Mouse (Mus musculus): ENCODE data around the gene Crybb2.

Crybb2 gene

DNA sequence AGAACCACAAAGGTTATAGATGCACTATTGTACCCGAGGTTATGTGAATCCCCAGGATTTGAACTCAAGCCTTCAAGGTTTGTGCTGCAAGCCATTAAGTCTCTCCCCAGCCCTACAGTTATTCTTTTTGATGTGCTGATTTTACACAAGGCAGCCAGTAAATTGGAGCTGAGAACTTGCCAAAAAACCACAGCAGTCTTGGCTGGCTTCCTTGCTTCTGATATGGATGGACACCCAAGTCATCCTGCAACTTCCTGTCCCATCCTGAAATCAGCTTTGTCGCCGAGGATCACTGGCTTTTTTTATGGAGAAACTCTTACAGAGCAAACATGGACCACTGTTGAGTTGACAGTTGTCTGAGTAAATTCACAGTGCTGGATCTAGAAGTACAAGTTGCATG, 39.8 kb downstream of the Crybb2 start:
- no peak for DNase-seq (ENCODE audit: low read depth)

DNA sequence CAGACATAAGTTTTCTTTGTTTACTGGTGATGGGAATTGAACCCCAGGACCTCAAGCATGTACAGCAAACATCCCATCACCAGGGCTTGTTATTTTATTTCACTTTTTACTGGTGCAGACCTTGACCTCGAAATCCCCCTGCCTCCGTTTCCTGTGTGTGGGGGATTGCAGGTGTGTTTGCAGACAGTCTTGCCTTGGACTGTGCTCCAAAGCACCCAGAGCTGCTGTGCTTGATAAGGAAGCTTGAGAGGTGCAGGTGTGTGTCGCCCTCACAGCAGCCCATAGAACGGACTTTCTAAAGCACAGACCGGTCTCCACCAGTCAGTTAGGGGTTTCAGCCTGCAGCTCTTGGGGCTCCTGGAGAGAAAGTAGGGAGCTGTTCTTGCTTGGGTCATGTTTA, 43.2 kb downstream of the Crybb2 start:
- no peak for DNase-seq (ENCODE audit: low read depth)

DNA sequence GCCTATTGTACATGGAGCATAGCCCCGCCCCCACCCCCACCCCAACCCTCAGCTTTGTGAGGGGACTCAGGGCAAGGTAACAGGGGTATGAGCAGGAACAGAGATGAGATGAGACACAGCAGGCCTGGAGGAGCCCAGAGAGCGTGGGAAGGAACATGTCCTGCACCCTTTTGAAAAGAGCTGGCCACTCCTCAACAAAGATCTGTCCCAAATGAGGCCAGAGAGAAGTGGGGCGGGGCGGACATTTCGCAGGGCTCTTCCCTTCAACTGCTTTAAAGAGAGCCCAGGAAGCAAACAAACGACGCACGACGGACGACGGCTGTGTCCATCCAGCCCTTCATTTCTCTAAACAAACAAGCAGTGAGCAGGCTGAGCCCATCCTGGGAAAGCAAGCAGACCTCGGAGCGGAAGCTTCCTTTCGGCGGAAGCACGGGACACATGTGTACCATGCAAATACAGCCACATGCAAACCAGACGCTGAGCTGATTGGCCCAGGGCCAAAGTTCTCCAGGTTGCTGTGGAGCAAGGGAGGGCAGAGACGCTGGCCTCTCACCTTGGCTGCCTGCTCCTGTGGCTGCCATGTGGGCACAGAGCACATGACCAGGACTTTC, 45.7 kb downstream of the Crybb2 start:
- no peak for DNase-seq (ENCODE audit: low read depth)

DNA sequence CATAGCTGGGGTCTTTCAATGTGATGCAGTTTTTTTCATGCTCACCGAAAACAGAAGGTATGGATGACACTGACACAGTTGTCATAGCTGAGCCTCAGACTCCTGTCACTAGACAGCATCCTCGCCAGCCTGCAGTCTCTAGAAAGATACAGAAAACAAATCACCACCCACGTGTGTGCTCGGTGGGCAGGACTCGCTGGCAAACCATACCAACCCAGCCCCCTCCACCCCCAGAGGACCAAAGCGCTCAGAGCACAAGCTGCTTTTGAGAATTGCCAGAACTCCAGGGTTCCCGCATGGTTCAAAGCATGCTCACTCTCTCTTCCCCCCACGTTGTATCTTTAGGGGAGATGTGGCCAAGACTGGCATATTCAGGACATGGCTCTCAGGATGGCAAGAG, 51.7 kb downstream of the Crybb2 start:
- DNase-seq (ENCODE audit: low read depth), result no peak

DNA sequence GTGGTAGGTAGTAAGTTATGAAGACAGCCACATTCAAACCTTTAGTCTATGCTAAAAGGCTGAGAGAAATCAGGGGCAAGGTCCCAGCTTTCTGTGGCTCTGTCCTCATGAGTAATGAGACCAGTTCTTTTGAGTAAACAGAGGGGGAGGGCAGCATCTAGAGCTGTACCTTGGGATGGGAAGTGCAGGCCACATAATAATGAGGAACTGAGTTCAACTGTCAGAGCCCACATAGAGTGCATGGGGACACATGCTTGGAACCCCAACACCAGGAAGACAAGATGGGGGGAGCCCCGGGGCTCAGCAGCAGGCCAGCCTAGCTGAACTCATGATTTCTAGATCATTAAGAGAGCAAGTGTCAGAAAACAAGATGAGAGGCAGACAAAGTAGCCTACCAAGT, 52.9 kb downstream of the Crybb2 start:
- DNase-seq (ENCODE audit: low read depth), result no peak

DNA sequence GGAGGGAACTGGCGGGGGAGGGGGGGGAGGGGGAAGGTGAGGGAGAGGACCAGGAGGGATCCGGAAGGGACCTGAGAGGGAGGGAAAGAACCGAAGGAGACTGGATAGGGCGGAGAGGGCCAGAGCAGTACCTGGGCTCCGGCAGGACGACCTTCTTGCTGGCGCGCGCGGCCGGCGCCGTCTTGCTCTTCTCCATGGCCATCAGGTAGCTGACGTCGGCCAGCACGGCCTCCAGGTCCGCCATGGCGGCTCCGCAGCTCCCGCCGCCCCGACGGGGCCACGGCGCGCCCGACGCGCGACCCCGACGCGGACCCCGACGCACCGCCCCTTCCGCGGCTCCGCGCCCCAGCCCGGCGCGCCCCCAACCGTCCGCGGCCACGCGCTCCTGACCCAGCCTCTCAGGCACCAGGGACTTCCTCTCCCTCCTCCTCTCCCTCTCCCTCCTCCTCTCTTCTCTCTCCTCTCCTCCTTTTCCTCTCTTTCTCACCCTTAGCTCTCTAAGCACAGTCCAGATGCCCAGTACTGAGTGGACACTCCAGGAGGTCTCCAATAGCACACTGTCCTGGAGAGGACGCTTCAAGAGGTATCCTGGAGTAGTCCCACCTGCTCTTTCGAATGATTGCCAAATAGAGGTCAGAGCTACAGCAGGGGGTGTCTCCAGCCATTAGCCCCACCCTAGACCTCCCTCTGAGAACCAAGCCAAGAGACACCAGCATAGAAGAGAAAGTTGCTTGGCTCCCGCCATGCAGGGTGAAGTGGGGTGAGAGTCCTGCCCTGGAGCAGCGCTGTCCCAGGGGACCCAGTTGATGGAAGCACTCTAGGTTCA, 54.5 kb downstream of the Crybb2 start, which contains the start of gene Grk3:
Grk3 (minus strand) TSS at position 556 of the 826 bp plus-strand sequence.
- DNase-seq (ENCODE audit: low read depth), result no peak

DNA sequence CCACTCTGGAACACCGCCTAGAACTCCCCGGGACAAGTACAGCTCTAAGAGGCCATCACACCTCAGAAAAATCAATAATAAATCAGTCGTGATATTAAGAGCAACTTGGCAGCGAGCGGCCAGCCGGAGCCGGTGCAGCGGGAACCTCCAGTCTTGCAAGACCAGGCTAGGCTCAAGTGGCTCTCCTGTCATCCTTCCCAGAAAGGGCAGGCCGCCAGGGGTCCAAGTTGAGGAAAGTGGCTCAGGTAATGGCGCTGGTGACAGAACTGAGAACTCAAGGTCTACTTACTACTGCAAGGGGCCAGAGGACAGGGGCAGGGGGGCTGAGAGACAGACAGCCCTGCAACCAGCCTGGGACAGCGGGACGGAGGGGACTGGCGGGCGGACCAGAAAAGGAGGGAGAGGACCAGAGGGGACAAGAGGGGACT, 55.1 kb downstream of the Crybb2 start:
- no peak for DNase-seq (ENCODE audit: low read depth)

DNA sequence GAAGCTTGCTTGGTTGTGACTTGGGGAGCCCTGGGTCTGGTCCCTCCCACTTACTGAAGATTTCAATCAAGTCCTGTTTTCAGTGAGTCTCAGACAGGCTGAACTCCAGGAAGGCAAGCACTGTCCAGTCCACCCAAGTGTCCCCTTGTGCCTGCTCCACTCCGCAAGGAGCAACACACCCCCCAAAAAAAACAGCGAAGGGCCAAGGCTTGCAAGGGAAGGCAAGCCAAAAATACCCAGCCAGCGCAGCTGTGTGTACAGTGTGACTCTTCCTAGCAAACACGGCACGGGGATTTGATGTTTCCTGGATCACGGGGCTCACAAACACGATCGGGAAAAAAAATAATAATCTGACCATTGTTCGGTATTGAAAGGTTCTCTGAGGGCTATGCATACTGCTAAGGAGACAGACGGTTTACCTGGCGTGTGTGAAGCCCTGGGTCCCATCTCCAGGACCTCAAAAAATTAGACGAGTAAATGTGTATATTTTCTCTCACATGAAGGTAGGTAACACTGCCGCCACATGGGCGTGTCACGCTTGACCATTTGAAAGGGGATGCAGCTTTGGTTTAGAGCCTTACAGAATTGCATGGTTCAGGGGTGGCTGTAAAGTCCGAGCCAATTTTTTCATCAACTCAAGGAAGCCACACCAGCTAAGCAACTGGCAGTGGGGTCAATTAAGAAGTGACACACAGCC, 55.7 kb downstream of the Crybb2 start:
- DNase-seq (ENCODE audit: low read depth), result no peak

DNA sequence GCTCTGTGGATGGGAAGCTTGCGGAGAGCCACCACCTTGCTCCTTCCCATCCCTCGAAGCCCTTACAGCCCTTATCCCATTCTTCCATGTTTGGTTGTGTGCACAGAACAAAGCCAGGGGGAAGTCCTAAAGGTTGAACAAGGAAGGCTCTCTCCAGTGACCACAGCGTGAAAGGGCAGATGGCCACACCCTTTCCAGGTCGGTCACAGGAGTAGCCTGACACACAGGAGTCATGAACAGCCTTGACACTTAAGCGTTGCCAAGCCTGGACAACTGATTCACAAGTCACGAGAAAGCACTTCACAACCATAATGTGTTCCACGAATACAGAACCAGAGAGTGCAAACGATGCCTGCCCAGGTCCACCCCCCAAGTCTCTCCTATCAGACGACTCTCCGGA, 58.0 kb downstream of the Crybb2 start:
- no peak for DNase-seq (ENCODE audit: low read depth)

DNA sequence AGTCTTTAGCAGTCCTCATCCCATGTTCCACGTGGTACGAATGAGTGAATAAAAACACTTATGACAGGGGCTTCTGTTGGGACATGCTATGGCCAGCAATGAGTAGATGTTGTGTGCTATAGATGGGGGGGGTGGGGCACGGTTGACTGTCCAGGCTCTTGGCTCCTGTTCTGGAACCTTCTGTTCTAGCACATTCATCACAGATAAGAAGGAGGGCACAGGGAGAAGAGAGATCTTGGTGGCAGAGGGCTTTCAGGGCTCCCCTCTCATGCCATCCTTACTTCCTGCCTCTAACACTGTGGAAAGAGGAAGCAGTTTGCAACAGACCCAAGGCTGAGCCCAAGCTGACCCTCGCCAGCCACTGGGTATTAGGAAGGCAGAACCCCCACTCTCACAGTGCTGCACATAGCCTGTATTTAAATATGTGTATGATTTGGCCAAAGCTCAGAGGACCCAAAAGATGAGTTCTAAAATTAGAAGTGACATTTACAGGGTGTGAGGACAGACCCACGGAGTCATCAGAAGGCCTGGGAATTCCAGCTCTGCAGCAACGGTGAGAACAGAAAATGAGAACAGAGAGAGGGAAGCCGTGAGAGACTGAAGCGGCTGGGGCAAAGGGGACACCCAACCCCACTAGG, 60.6 kb downstream of the Crybb2 start:
- DNase-seq (ENCODE audit: low read depth), result no peak

DNA sequence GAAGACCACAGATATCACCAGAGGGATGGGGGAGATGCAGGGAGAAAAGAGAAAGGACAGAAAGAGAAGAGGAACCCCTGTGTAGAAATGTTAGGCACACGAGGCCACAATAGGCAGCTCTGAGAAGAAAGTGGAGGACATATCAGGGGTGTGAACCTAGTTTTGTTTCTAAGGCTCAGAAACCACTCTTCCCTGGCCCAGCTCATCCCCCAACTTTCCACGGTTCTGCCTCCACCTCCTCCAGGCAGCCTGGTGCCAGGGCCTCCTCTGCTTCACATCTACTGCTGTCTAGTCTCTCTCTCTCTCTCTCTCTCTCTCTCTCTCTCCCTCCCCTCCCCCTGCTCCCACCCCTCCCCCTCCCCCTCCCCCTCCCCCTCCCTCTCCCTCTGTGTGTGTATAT, 61.4 kb downstream of the Crybb2 start:
- no peak for DNase-seq (ENCODE audit: low read depth)

Measured in c-Kit-positive CD71-negative TER-119-negative erythroid progenitor cells, embryonic 14.5 days (primary cell).